Mouse (Mus musculus) midbrain, embryonic 11.5 days (tissue): ENCODE data around the gene Olfr218. TPM values are rescaled to one million over a fixed set of nuclear protein-coding genes. Genes with fewer than 3 reads are reported as not detected.
"Not testable (repeated sequence)": the region's sequence is repeated elsewhere in the genome, so short reads cannot be mapped to it uniquely, and the experiment has no call there.

Experiments used
- ATAC-seq: fragments of 200-750 bp; cut with Nextera tagmentation; 2 replicates; pipeline ENCODE4 v1.8.0; 2017; ENCODE audit warnings: moderate TSS enrichment, moderate library complexity; ENCODE audit not compliant: low FRiP score
- DNase-seq: peaks from one replicate; pipeline ENCODE4 v3.0.0; 2015; ENCODE audit warnings: low spot score; ENCODE audit errors: missing footprints
- H3K27ac ChIP-seq: fragments of 300-500 bp; sonication (generic); 2 replicates; pipeline ENCODE4 v1.5.1; 2014; ENCODE audit warnings: low read depth, low read length
- H3K27me3 ChIP-seq: fragments of 300-500 bp; sonication (generic); 2 replicates; pipeline ENCODE4 v1.6.1; 2014; ENCODE audit warnings: mild to moderate bottlenecking, low read length, moderate library complexity, mixed read lengths; ENCODE audit not compliant: control insufficient read depth, insufficient read depth
- H3K36me3 ChIP-seq: fragments of 300-500 bp; sonication (generic); 2 replicates; pipeline ENCODE4 v1.6.1; 2014; ENCODE audit warnings: mild to moderate bottlenecking, low read length, moderate library complexity, mixed read lengths; ENCODE audit not compliant: control insufficient read depth, insufficient read depth
- H3K4me1 ChIP-seq: fragments of 300-500 bp; sonication (generic); 2 replicates; pipeline ENCODE4 v1.6.1; 2014; ENCODE audit warnings: low read length; ENCODE audit not compliant: control insufficient read depth, insufficient read depth
- H3K4me2 ChIP-seq: fragments of 300-500 bp; sonication (generic); 2 replicates; pipeline ENCODE4 v1.6.1; 2014; ENCODE audit warnings: mild to moderate bottlenecking, moderate library complexity
- H3K4me3 ChIP-seq: fragments of 300-500 bp; sonication (generic); 2 replicates; pipeline ENCODE4 v1.5.1; 2014; ENCODE audit warnings: low read depth, low read length
- H3K9ac ChIP-seq: fragments of 300-500 bp; sonication (generic); 2 replicates; pipeline ENCODE4 v1.6.1; 2014; ENCODE audit warnings: low read length
- H3K9me3 ChIP-seq: fragments of 300-500 bp; sonication (generic); 2 replicates; pipeline ENCODE4 v1.6.1; 2016; ENCODE audit warnings: low read length; ENCODE audit not compliant: control insufficient read depth
- WGBS: fragments of 180-500 bp; shearing (Covaris S2); extraction: QIAGEN DNeasy Blood & Tissue Kit; methylation state at CpG from one replicate; pipeline ENCODE4 v1.1.7; 2014; 5-methylcytosine and 5-hydroxymethylcytosine counted together
- polyA plus RNA-seq: library from polyadenylated mRNA; unstranded; fragments of >200 nt; fragmentation: Nextera tagmentation; extraction: Ambion mirVana; gene quantifications from 2 replicates; pipeline ENCODE4 v1.2.1, GENCODE M21; 2014

Olfr218 gene
- not detected in 2 replicates for polyA plus RNA-seq

DNA sequence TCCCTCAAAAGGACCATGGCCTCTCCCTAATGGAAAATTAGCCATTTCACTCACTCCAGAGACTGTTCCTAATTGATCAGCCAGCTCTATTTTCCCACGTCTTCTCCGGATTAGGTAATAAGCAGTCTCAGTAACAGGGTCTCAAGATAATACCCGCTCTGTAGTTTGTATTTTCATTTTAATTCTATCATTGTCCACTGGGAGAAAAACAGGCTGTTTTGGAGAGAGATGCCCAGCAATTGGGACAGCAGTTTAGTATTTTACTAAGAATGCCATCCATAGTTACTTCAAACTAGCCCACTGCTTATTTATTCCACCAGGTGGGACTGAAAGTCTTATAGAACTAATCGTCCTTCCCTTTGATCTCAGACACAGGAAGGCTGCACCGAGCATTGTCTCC lies at the start of gene Olfr218:
Gene Olfr218 (plus strand): TSS at position 301 of the 400 bp plus-strand sequence.
- H3K4me1 ChIP-seq = no peaks in the 10 kb centered on the region
- no peaks in the 10 kb centered on the region for H3K9me3 ChIP-seq
- DNase-seq = no peak
- whole genome bisulfite sequencing = 77% methylated on average over 5 of the region's 5 CpGs
- no peaks in the 10 kb centered on the region for H3K36me3 ChIP-seq
- no peak within 1 kb of the TSS for H3K4me2 ChIP-seq
- no peak within 1 kb of the TSS for H3K27ac ChIP-seq
- H3K9ac ChIP-seq = no peak within 1 kb of the TSS
- H3K4me3 ChIP-seq = no peak within 1 kb of the TSS
- no peak for ATAC-seq
- no peaks in the 10 kb centered on the region for H3K27me3 ChIP-seq

DNA sequence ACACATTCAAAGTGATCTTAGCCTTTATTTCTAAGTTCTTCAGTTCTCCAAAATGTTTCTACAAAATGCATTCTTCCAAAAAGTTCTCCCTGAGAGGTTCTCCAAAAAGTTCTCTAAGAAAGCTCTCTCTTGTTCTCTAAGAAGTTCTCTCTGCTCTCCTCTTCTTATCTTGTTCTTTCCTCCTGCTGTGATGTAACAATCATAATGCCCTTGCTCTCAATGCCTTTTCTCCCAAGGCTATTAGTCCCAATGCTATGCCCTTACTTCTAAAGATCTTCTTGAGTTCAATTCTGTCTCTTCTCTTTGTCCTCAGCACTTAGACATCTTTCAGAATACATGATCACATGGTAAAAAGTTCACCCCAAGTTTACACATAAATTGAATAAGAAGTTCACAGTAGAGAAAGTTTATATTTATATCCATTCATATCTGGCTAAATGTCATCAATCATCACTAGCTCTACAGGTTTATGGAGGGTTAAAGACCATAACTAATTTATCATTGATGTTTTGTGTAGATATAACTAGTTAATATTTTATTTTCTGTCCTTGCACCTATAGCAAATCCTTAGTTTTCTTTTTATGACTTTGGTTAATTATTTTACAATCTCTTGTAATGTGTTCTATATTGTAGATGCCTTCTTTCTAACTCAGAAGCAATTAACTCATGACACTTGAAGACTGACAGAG lies 23.3 kb upstream of the Olfr218 start:
- no peak for DNase-seq
- H3K4me1 ChIP-seq = no peaks in the 10 kb centered on the region
- no peak overlapping the region for H3K4me2 ChIP-seq
- no peak overlapping the region for H3K27ac ChIP-seq
- H3K27me3 ChIP-seq = no peaks in the 10 kb centered on the region
- H3K4me3 ChIP-seq = no peak overlapping the region
- H3K9ac ChIP-seq = no peak overlapping the region
- no peaks in the 10 kb centered on the region for H3K9me3 ChIP-seq
- H3K36me3 ChIP-seq = no peaks in the 10 kb centered on the region
- no peak for ATAC-seq

DNA sequence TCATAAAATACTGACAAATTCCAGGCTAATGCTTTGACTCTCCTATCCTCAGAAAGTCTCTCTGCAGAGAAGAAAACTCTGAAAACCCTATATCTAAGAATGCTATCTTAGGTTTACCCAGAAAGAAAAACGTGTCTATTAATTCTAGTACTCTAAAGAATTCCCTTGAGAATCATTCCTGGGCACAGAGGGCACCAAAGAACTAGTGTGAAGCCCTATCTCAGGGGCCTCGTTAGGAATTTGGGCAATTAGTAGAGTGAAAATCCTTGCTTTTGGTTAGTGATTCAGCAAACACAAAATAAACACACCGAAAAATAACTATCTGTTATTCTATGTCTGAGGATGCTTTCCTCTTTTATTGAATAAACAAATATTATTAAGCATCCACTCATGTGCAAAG lies 7.1 kb upstream of the Olfr218 start, which contains the start of gene Olfr1406:
Gene Olfr1406 (minus strand): TSS at position 101 of the 400 bp plus-strand sequence.
- Histone ChIP-seq H3K9ac (no peak within 1 kb of the TSS), H3K4me3 (no peak within 1 kb of the TSS), H3K27me3 (no peaks in the 10 kb centered on the region), H3K4me2 (no peak within 1 kb of the TSS), H3K27ac (no peak within 1 kb of the TSS), H3K9me3 (no peaks in the 10 kb centered on the region), H3K36me3 (no peaks in the 10 kb centered on the region), H3K4me1 (no peaks in the 10 kb centered on the region)
- DNase-seq (no peak), ATAC-seq (no peak)
- WGBS = 59% methylated on average over 3 of the region's 3 CpGs

DNA sequence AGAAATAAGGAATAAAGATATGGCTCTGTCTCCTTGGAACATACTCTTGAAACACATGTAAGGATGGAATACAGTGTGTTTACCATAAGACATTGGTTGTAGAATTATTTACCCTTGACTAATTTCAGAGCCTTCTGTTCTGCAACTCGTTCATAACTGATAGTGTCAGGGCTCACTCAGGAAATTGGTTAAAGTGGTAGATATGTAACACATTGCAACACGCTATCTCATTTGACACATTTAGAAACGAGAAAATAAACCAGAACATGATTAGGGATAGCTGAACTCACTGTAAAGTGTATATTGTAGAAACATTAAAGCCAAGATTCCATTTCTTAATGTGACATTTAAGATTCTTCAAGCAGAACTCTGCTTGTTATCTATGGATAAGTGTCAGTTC lies 5.5 kb upstream of the Olfr218 start:
- no peaks in the 10 kb centered on the region for H3K4me1 ChIP-seq
- 86% methylated on average over 3 of the region's 3 CpGs for WGBS
- ATAC-seq = no peak

DNA sequence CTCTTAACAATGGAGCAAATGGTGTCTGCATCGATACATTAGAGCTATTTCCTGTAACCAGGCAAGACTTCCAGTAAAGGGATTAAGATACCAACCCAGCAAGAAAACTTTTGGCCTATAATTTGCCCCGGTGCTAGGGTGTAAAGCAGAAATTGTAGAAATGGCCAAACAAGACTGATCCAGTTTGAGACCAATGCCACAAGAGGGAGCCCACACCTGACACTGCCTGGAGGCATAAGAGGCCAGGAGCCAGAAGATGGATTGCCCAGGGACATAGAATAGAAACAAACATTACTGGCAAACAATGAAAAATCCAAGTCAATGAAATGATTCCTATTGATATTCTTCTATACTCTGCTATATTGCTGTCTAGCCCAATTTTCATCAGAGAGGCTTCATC lies 1.2 kb upstream of the Olfr218 start:
- Histone ChIP-seq H3K9me3 (no peaks in the 10 kb centered on the region), H3K4me2 (no peak overlapping the region), H3K27me3 (no peaks in the 10 kb centered on the region), H3K4me3 (no peak overlapping the region), H3K36me3 (no peaks in the 10 kb centered on the region), H3K4me1 (no peaks in the 10 kb centered on the region), H3K9ac (no peak overlapping the region), H3K27ac (no peak overlapping the region)
- 88% methylated on average over 2 of the region's 2 CpGs for WGBS
- ATAC-seq (no peak), DNase-seq (no peak)

More for the DNA sequence above, 5.5 kb upstream of the Olfr218 start:
- no peak overlapping the region for H3K4me2 ChIP-seq
- no peak overlapping the region for H3K9ac ChIP-seq
- DNase-seq = no peak
- no peaks in the 10 kb centered on the region for H3K9me3 ChIP-seq
- H3K4me3 ChIP-seq = no peak overlapping the region
- H3K27me3 ChIP-seq = no peaks in the 10 kb centered on the region
- H3K27ac ChIP-seq = no peak overlapping the region
- H3K36me3 ChIP-seq = no peaks in the 10 kb centered on the region

DNA sequence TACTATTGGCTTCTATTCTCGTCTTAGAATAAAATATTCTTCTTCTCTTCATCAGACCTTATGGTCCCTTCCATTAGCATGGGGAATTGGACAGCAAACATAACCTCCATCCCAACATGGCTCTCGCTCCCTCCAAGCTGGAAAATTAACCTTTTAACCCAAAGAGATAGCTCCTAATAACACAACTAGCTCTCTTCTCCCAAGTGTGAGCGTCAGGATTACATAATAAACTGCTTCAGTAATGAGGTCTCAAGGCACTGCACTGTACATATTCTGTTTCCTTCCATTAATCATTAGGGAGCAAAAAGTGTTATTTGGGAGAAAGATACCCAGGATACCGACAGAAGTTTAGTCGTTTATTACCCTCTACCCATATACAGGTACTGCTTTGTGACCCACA lies 14.5 kb downstream of the Olfr218 start, which contains the start of gene Olfr1404:
Gene Olfr1404 (plus strand): TSS at position 301 of the 400 bp plus-strand sequence.
- no peak within 1 kb of the TSS for H3K9ac ChIP-seq
- H3K4me1 ChIP-seq = no peaks in the 10 kb centered on the region
- H3K27me3 ChIP-seq = no peaks in the 10 kb centered on the region
- H3K9me3 ChIP-seq = no peaks in the 10 kb centered on the region
- H3K4me3 ChIP-seq = no peak within 1 kb of the TSS
- 84% methylated on average over 5 of the region's 5 CpGs for WGBS
- no peak within 1 kb of the TSS for H3K4me2 ChIP-seq
- no peak for ATAC-seq
- H3K27ac ChIP-seq = no peak within 1 kb of the TSS
- DNase-seq = no peak
- no peaks in the 10 kb centered on the region for H3K36me3 ChIP-seq

DNA sequence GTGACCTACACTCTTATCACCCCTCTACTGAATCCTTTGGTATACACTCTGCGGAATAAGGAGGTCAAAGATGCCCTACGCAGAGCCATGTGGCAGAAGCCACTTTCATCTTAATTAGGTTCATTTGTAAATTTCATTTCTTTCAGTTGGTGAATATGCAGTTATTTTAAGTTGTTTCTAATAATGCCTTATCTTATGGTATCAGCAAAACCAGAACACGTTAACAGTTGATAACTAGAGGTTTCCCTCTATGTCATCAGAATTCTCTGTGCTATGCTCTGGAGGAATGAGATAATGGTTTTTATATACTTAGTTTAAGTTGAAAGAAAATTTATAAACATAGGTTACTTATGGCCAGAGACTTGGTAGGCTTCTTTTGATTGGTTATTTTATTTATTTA lies 18.9 kb downstream of the Olfr218 start:
- 92% methylated on average over 3 of the region's 3 CpGs for WGBS
- Histone ChIP-seq H3K4me3 (no peak overlapping the region), H3K4me2 (no peak overlapping the region), H3K9ac (no peak overlapping the region), H3K36me3 (no peaks in the 10 kb centered on the region), H3K27ac (no peak overlapping the region), H3K27me3 (no peaks in the 10 kb centered on the region), H3K4me1 (no peaks in the 10 kb centered on the region), H3K9me3 (no peaks in the 10 kb centered on the region)
- no peak for ATAC-seq
- no peak for DNase-seq

DNA sequence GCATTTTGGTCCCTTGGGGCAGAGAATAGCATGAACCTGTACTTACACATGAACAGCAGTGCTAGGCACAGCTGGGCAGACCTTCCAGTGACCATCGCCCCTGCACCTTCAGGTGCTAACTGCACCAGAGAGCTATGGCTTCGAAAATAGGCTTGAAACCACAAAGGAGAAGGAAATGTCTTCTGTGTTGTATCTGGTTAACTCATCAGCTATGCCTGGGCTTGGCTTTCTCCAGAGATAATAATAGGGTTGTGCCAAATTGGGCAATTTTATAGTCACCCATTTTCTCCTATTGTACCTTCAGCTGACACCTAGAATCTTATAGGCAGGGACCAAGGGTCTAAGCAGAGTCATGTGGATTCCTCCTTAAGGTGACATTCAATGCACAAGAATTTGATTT lies 29.5 kb downstream of the Olfr218 start, which contains the start of gene Fcer1a:
Gene Fcer1a (minus strand): TSS at position 134 of the 400 bp plus-strand sequence.
- Histone ChIP-seq H3K4me3 (no peak within 1 kb of the TSS), H3K9ac (no peak within 1 kb of the TSS), H3K27me3 (no peaks in the 10 kb centered on the region), H3K9me3 (no peaks in the 10 kb centered on the region), H3K4me1 (no peaks in the 10 kb centered on the region), H3K36me3 (no peaks in the 10 kb centered on the region), H3K27ac (no peak within 1 kb of the TSS), H3K4me2 (no peak within 1 kb of the TSS)
- WGBS = 88% methylated on average over 2 of the region's 2 CpGs
- no peak for ATAC-seq
- no peak for DNase-seq

DNA sequence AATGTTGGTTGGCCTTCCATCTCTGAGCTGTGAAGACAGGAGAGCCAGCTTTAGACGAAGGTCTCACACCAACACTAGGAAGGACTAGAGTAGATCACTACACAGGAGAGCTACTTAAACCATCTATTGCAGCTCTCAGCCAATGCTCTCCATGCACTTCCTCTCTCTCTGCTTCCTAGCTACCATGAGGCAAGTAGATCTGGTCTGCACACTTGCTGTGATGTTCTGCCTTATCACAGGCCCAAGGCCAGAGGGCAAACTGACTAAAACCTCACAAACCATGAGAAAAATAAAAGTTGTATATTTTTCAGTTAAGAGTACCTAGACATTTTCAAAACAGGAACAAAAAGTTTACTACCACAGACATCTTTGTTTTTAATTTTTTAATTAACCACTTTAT lies 39.4 kb downstream of the Olfr218 start:
- H3K4me2 ChIP-seq, H3K4me1 ChIP-seq, H3K9ac ChIP-seq, ATAC-seq, H3K4me3 ChIP-seq, H3K27me3 ChIP-seq, H3K36me3 ChIP-seq, H3K9me3 ChIP-seq, DNase-seq, H3K27ac ChIP-seq: not testable (repeated sequence)
- 95% methylated on average over 1 of the region's 1 CpGs for WGBS
